Mouse (Mus musculus) cerebellum, adult 11 months (tissue): Measurements from ENCODE around the gene Ctsh.
"Not testable (repeated sequence)": the region's sequence is repeated elsewhere in the genome, so short reads cannot be mapped to it uniquely, and the experiment has no call there.

Experiments
- DNase-seq: peaks from one replicate; pipeline ENCODE4 v3.0.0; 2022

Gene Ctsh

GRCm38 (mm10) chr9:90059828-90060573, 6.0 kb downstream of the Ctsh start:
- DNase-seq, result no peak

- DNase-seq, result no peak
Measured at GRCm38 (mm10) chr9:90060574-90060875, 6.6 kb downstream of the Ctsh start.

- DNase-seq, result not testable (repeated sequence)
Measured at GRCm38 (mm10) chr9:90060932-90061331, 7.0 kb downstream of the Ctsh start.

GRCm38 (mm10) chr9:90067341-90067740, 13.4 kb downstream of the Ctsh start:
- no peak for DNase-seq

- DNase-seq, result no peak
Measured at GRCm38 (mm10) chr9:90068786-90069185, 14.8 kb downstream of the Ctsh start.

GRCm38 (mm10) chr9:90069485-90069884, 15.5 kb downstream of the Ctsh start:
- no peak for DNase-seq

GRCm38 (mm10) chr9:90070174-90070573, 16.2 kb downstream of the Ctsh start:
- DNase-seq, result no peak

GRCm38 (mm10) chr9:90075336-90075735, 21.4 kb downstream of the Ctsh start:
- no peak for DNase-seq

GRCm38 (mm10) chr9:90076131-90076530, 22.2 kb downstream of the Ctsh start:
- DNase-seq, result no peak

GRCm38 (mm10) chr9:90076849-90077461, 23.0 kb downstream of the Ctsh start:
- peak; percentile 37 for DNase-seq

GRCm38 (mm10) chr9:90081961-90082360, 28.0 kb downstream of the Ctsh start:
- DNase-seq, result not testable (repeated sequence)

- no peak for DNase-seq
Measured at GRCm38 (mm10) chr9:90082992-90083391, 29.0 kb downstream of the Ctsh start.

- DNase-seq, result no peak
Measured at GRCm38 (mm10) chr9:90084152-90084551, 30.2 kb downstream of the Ctsh start.

GRCm38 (mm10) chr9:90084766-90085468, 31.0 kb downstream of the Ctsh start:
- no peak for DNase-seq

- DNase-seq, result no peak
Measured at GRCm38 (mm10) chr9:90087906-90088485, 34.0 kb downstream of the Ctsh start.

- DNase-seq, result no peak
Measured at GRCm38 (mm10) chr9:90089339-90090104, 35.6 kb downstream of the Ctsh start.

GRCm38 (mm10) chr9:90098934-90099333, 45.0 kb downstream of the Ctsh start:
- DNase-seq, result no peak

- no peak for DNase-seq
Measured at GRCm38 (mm10) chr9:90100760-90101159, 46.8 kb downstream of the Ctsh start.

- DNase-seq, result no peak
Measured at GRCm38 (mm10) chr9:90105462-90105861, 51.5 kb downstream of the Ctsh start.

GRCm38 (mm10) chr9:90106915-90107314, 53.0 kb downstream of the Ctsh start:
- no peak for DNase-seq

GRCm38 (mm10) chr9:90108272-90108671, 54.3 kb downstream of the Ctsh start:
- no peak for DNase-seq

- no peak for DNase-seq
Measured at GRCm38 (mm10) chr9:90109386-90109785, 55.4 kb downstream of the Ctsh start.

- DNase-seq, result no peak
Measured at GRCm38 (mm10) chr9:90113151-90113550, 59.2 kb downstream of the Ctsh start.
